Mouse (Mus musculus): ENCODE data around the gene Ralgapa1. TPM values are rescaled to one million over a fixed set of nuclear protein-coding genes. Genes with fewer than 3 reads are reported as not detected.
"Not testable (repeated sequence)": the region's sequence is repeated elsewhere in the genome, so short reads cannot be mapped to it uniquely, and the experiment has no call there.

The Ralgapa1 gene
- polyA plus RNA-seq, 1 experiment from 2014 or later, result 24.0 TPM

GRCm38 (mm10) chr12:55820119-55820660 lies 777 bp downstream of the Ralgapa1 start:
- H3K4me3 ChIP-seq (ENCODE audit: low read depth, low read length), result peak overlapping the region; percentile 98
- H3K4me1 ChIP-seq (ENCODE audit: control insufficient read depth, insufficient read depth, low read length), result peaks cover 18% of the 10 kb centered on the region
- H3K27me3 ChIP-seq (ENCODE audit: control insufficient read depth, insufficient read depth, low read depth, low read length), result no peaks in the 10 kb centered on the region
- peak overlapping the region; percentile 98 for H3K9ac ChIP-seq (ENCODE audit: low read depth, low read length)
- H3K9me3 ChIP-seq (replicated peaks; ENCODE audit: control insufficient read depth, low read length, poor library complexity, severe bottlenecking), result no peaks in the 10 kb centered on the region
- H3K27ac ChIP-seq (ENCODE audit: low read length), result peak overlapping the region; percentile 95
- under 1% methylated on average over 35 of the region's 35 CpGs for WGBS
- H3K4me2 ChIP-seq (ENCODE audit: low read length), result peak overlapping the region; percentile 69
- no peaks in the 10 kb centered on the region for H3K36me3 ChIP-seq (ENCODE audit: control insufficient read depth, insufficient read depth, low read length)
- ATAC-seq, result peak; percentile 57

DNA sequence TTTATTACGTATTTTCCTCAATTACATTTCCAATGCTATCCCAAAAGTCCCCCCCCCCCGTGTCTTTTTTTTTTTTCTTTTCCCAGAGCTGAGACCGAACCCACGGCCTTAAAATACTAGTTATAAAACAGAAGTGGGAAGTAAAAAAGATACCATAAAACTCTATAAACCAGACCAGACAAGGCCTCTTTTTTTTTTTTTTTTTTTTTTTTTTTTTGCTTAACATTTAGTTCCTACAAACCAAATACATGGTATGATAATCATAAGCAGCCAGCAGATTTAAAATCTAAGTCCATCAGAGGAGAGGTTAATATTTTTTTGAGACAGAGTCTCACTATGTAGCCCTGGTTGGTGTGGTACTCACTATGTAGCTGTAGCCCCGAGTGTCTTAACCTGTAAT lies 4.5 kb downstream of the Ralgapa1 start:
- Histone ChIP-seq H3K4me1 (ENCODE audit: control insufficient read depth, insufficient read depth, low read length) (peaks cover 18% of the 10 kb centered on the region), H3K9ac (ENCODE audit: low read depth, low read length) (no peak overlapping the region), H3K27ac (ENCODE audit: low read length) (no peak overlapping the region), H3K4me2 (ENCODE audit: low read length) (no peak overlapping the region), H3K9me3 (replicated peaks; ENCODE audit: control insufficient read depth, low read length, poor library complexity, severe bottlenecking) (no peaks in the 10 kb centered on the region), H3K4me3 (ENCODE audit: low read depth, low read length) (no peak overlapping the region), H3K36me3 (ENCODE audit: control insufficient read depth, insufficient read depth, low read length) (no peaks in the 10 kb centered on the region), H3K27me3 (ENCODE audit: control insufficient read depth, insufficient read depth, low read depth, low read length) (no peaks in the 10 kb centered on the region)
- ATAC-seq, result no peak
- 97% methylated on average over 5 of the region's 5 CpGs for WGBS

DNA sequence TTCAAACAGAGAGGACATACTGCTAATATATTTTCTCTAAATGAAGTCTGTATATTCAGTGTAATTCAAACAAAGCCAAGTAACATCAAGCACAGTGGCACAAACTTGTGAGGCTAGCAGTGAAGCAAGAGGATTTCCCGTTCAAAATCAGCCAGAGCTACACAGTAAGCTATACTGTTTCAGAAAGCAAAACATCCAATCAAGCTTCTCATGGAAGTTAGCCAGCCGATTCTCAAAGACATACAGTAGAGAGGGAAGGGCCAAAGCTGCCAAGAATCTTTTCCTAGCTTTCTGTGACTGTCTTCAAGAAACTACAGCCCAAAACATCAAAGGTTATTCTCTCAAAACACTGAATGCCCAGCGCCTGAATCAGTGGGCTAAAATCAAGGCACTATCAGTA lies 15.9 kb downstream of the Ralgapa1 start:
- Histone ChIP-seq H3K27me3 (ENCODE audit: control insufficient read depth, insufficient read depth, low read depth, low read length) (no peaks in the 10 kb centered on the region), H3K9ac (ENCODE audit: low read depth, low read length) (no peak overlapping the region), H3K4me2 (ENCODE audit: low read length) (no peak overlapping the region), H3K4me3 (ENCODE audit: low read depth, low read length) (no peak overlapping the region), H3K27ac (ENCODE audit: low read length) (no peak overlapping the region), H3K4me1 (ENCODE audit: control insufficient read depth, insufficient read depth, low read length) (no peaks in the 10 kb centered on the region), H3K36me3 (ENCODE audit: control insufficient read depth, insufficient read depth, low read length) (no peaks in the 10 kb centered on the region), H3K9me3 (replicated peaks; ENCODE audit: control insufficient read depth, low read length, poor library complexity, severe bottlenecking) (no peaks in the 10 kb centered on the region)
- 57% methylated on average over 3 of the region's 3 CpGs for WGBS
- ATAC-seq, result no peak

GRCm38 (mm10) chr12:55801131-55801530 lies 19.8 kb downstream of the Ralgapa1 start:
- Histone ChIP-seq H3K27me3 (ENCODE audit: control insufficient read depth, insufficient read depth, low read depth, low read length) (no peaks in the 10 kb centered on the region), H3K4me2 (ENCODE audit: low read length) (no peak overlapping the region), H3K9ac (ENCODE audit: low read depth, low read length) (no peak overlapping the region), H3K9me3 (replicated peaks; ENCODE audit: control insufficient read depth, low read length, poor library complexity, severe bottlenecking) (no peaks in the 10 kb centered on the region), H3K27ac (ENCODE audit: low read length) (no peak overlapping the region), H3K4me1 (ENCODE audit: control insufficient read depth, insufficient read depth, low read length) (no peaks in the 10 kb centered on the region), H3K36me3 (ENCODE audit: control insufficient read depth, insufficient read depth, low read length) (no peaks in the 10 kb centered on the region), H3K4me3 (ENCODE audit: low read depth, low read length) (no peak overlapping the region)
- no peak for ATAC-seq
- WGBS, result 92% methylated on average over 4 of the region's 4 CpGs

DNA sequence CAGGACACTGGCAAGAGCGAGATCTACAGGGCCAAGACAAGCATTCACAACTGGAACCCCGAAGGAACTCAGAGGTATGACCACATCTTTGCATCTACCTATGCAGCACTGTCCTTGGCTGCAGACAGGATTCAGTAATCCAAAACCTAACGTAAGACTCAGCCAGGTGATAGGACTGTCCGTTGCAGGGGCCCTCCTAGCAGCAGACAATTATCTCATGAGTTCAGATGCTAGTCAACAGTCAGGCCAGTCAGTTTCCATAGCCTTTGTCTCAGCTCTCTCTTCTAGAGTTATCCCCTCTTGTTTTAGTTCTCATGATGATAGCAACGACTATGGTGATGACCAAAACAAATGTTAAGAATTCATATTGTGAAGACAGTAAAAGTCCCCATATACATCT lies 20.8 kb downstream of the Ralgapa1 start:
- Histone ChIP-seq H3K4me3 (ENCODE audit: low read depth, low read length) (no peak overlapping the region), H3K9ac (ENCODE audit: low read depth, low read length) (no peak overlapping the region), H3K36me3 (ENCODE audit: control insufficient read depth, insufficient read depth, low read length) (no peaks in the 10 kb centered on the region), H3K4me1 (ENCODE audit: control insufficient read depth, insufficient read depth, low read length) (no peaks in the 10 kb centered on the region), H3K27me3 (ENCODE audit: control insufficient read depth, insufficient read depth, low read depth, low read length) (no peaks in the 10 kb centered on the region), H3K27ac (ENCODE audit: low read length) (no peak overlapping the region), H3K9me3 (replicated peaks; ENCODE audit: control insufficient read depth, low read length, poor library complexity, severe bottlenecking) (no peaks in the 10 kb centered on the region), H3K4me2 (ENCODE audit: low read length) (no peak overlapping the region)
- 96% methylated on average over 5 of the region's 5 CpGs for WGBS
- ATAC-seq, result no peak

GRCm38 (mm10) chr12:55798745-55799144 lies 22.2 kb downstream of the Ralgapa1 start:
- no peak for ATAC-seq
- Histone ChIP-seq H3K4me1 (ENCODE audit: control insufficient read depth, insufficient read depth, low read length) (no peaks in the 10 kb centered on the region), H3K4me3 (ENCODE audit: low read depth, low read length) (no peak overlapping the region), H3K27me3 (ENCODE audit: control insufficient read depth, insufficient read depth, low read depth, low read length) (no peaks in the 10 kb centered on the region), H3K4me2 (ENCODE audit: low read length) (no peak overlapping the region), H3K9ac (ENCODE audit: low read depth, low read length) (no peak overlapping the region), H3K27ac (ENCODE audit: low read length) (no peak overlapping the region), H3K9me3 (replicated peaks; ENCODE audit: control insufficient read depth, low read length, poor library complexity, severe bottlenecking) (no peaks in the 10 kb centered on the region), H3K36me3 (ENCODE audit: control insufficient read depth, insufficient read depth, low read length) (0 out of 2 replicates have a peak, but pooled peaks cover 3% of the 10 kb centered on the region)
- WGBS, result 93% methylated on average over 4 of the region's 4 CpGs

DNA sequence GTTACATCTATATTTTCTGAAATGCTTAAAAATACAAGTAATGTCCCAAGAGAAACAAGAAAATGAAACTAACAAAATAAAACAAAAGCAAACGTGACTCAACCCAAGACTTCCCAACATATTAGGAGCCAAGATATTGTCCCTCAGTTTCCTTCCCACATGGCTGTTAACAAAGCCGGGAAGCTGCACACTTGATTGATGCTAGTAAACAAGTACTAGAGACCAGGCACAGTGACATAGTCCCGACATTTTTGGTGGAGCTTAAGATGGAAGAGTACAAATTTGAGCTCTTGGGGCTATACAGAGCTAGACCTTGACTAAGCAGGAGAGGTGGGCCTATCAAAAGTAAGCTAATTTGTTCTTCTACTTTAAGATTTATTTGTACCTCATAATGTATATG lies 23.9 kb downstream of the Ralgapa1 start:
- Histone ChIP-seq H3K9ac (ENCODE audit: low read depth, low read length) (no peak overlapping the region), H3K27me3 (ENCODE audit: control insufficient read depth, insufficient read depth, low read depth, low read length) (no peaks in the 10 kb centered on the region), H3K27ac (ENCODE audit: low read length) (no peak overlapping the region), H3K4me2 (ENCODE audit: low read length) (no peak overlapping the region), H3K9me3 (replicated peaks; ENCODE audit: control insufficient read depth, low read length, poor library complexity, severe bottlenecking) (no peaks in the 10 kb centered on the region), H3K4me3 (ENCODE audit: low read depth, low read length) (no peak overlapping the region), H3K36me3 (ENCODE audit: control insufficient read depth, insufficient read depth, low read length) (0 out of 2 replicates have a peak, but pooled peaks cover 3% of the 10 kb centered on the region), H3K4me1 (ENCODE audit: control insufficient read depth, insufficient read depth, low read length) (no peaks in the 10 kb centered on the region)
- ATAC-seq, result no peak
- WGBS, result 93% methylated on average over 3 of the region's 3 CpGs

- WGBS, result 86% methylated on average over 4 of the region's 4 CpGs
- not testable (repeated sequence) for H3K27me3 ChIP-seq (ENCODE audit: control insufficient read depth, insufficient read depth, low read depth, low read length); H3K4me3 ChIP-seq (ENCODE audit: low read depth, low read length); H3K36me3 ChIP-seq (ENCODE audit: control insufficient read depth, insufficient read depth, low read length); H3K4me2 ChIP-seq (ENCODE audit: low read length); H3K9ac ChIP-seq (ENCODE audit: low read depth, low read length); H3K9me3 ChIP-seq (replicated peaks; ENCODE audit: control insufficient read depth, low read length, poor library complexity, severe bottlenecking); H3K4me1 ChIP-seq (ENCODE audit: control insufficient read depth, insufficient read depth, low read length); H3K27ac ChIP-seq (ENCODE audit: low read length); ATAC-seq
Observed at GRCm38 (mm10) chr12:55794485-55794884, 26.5 kb downstream of the Ralgapa1 start.

DNA sequence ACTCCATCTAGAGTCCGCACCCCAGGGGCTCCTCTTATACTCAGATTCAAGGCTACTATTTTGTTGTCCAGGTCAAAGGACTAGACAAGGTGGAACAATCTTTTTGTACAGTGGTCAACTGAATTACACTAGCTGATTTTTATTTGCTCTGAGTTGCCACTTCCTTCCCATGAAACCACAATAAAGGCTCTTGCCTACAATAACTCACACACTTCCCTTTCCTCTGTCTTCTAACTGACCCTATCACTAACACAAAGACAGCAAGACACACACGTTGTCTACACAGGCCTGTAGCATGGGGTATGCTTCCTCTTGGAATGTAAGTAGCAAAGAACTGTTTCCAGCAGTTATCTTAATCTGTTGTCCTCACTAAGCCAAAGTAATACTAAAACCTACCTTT lies 35.7 kb downstream of the Ralgapa1 start:
- 83% methylated on average over 2 of the region's 2 CpGs for WGBS
- no peak for ATAC-seq
- peaks cover 14% of the 10 kb centered on the region for H3K36me3 ChIP-seq (ENCODE audit: control insufficient read depth, insufficient read depth, low read length)

More for the DNA sequence above, 35.7 kb downstream of the Ralgapa1 start:
- Histone ChIP-seq H3K4me1 (ENCODE audit: control insufficient read depth, insufficient read depth, low read length) (no peaks in the 10 kb centered on the region), H3K27me3 (ENCODE audit: control insufficient read depth, insufficient read depth, low read depth, low read length) (no peaks in the 10 kb centered on the region), H3K4me3 (ENCODE audit: low read depth, low read length) (no peak overlapping the region), H3K9me3 (replicated peaks; ENCODE audit: control insufficient read depth, low read length, poor library complexity, severe bottlenecking) (no peaks in the 10 kb centered on the region), H3K27ac (ENCODE audit: low read length) (no peak overlapping the region), H3K4me2 (ENCODE audit: low read length) (no peak overlapping the region), H3K9ac (ENCODE audit: low read depth, low read length) (no peak overlapping the region)
